Comparison of ENCODE assay signal across 8 mouse cellular contexts in genomic region chr4:117019206-117020134, GRCm38 (mm10). TPM values are rescaled to one million over a fixed set of nuclear protein-coding genes. Genes with fewer than 3 reads are reported as not detected.
DNase-seq lines count a peak whose midpoint lies in the region; ATAC-seq lines count a peak whose summit lies in the region.

TSS of gene Eif2b3 (plus strand) at chr4:117019402.

- H3K9ac ChIP-seq in embryonic facial prominence, embryonic 14.5 days (ENCODE audit: low read depth, low read length): peak within 1 kb of the TSS; percentile 86
- peak within 1 kb of the TSS; percentile 74 for H3K9ac ChIP-seq in kidney, embryonic 14.5 days (ENCODE audit: low read depth, low read length)
- H3K9ac ChIP-seq in limb, embryonic 15.5 days: peak within 1 kb of the TSS; percentile 72

- under 1% methylated on average over 58 of the region's 61 CpGs for WGBS in embryonic facial prominence, embryonic 14.5 days
- under 1% methylated on average over 61 of the region's 61 CpGs for WGBS in kidney, embryonic 14.5 days
- under 1% methylated on average over 61 of the region's 61 CpGs for WGBS in limb, embryonic 15.5 days

- peak; percentile 98 for ATAC-seq in embryonic facial prominence, embryonic 14.5 days (ENCODE audit: low read depth)
- peak; percentile 94 for ATAC-seq in kidney, embryonic 14.5 days (ENCODE audit: low FRiP score, low TSS enrichment)
- peak; percentile 88 for ATAC-seq in limb, embryonic 15.5 days (ENCODE audit: insufficient number of reproducible peaks, low FRiP score, low TSS enrichment, low read depth)

- peaks cover 10% of the 10 kb centered on the region; the same call in 1 of the 2 replicates for H3K4me1 ChIP-seq in embryonic facial prominence, embryonic 14.5 days (ENCODE audit: control insufficient read depth, insufficient read depth, low read length)
- peaks cover 5% of the 10 kb centered on the region; the same call in 1 of the 2 replicates for H3K4me1 ChIP-seq in kidney, embryonic 14.5 days (ENCODE audit: control insufficient read depth, insufficient read depth, low read length)
- peaks cover 10% of the 10 kb centered on the region for H3K4me1 ChIP-seq in limb, embryonic 15.5 days

- peak within 1 kb of the TSS; percentile 66 for H3K4me3 ChIP-seq in embryonic facial prominence, embryonic 14.5 days (ENCODE audit: low read depth, low read length)
- peak within 1 kb of the TSS; percentile 85 for H3K4me3 ChIP-seq in kidney, embryonic 14.5 days (ENCODE audit: low read length)
- H3K4me3 ChIP-seq in limb, embryonic 15.5 days: peak within 1 kb of the TSS; percentile 92

- DNase-seq in 3T3-L1 (ENCODE audit: low read depth, low spot score): peak; percentile 90
- DNase-seq in adrenal gland, postnatal 4 days (ENCODE audit: low spot score in 2 of 2): peak; percentile 71 to 76
- DNase-seq in embryonic facial prominence, embryonic 14.5 days (ENCODE audit: low spot score): peak; percentile 97
- DNase-seq in heart, adult 8-10 months (ENCODE audit: low spot score): peak; percentile 89
- DNase-seq in monocyte, adult 2 months (ENCODE audit: low read depth in 1 of 2, low spot score in 2 of 2): peak; percentile 56 to 73
- peak; percentile 89 to 90 for DNase-seq in spleen, postnatal 36 days (ENCODE audit: low spot score in 2 of 2)

- H3K27ac ChIP-seq in embryonic facial prominence, embryonic 14.5 days (replicated peaks; ENCODE audit: low read depth, low read length): no peak within 1 kb of the TSS
- H3K27ac ChIP-seq in kidney, embryonic 14.5 days (ENCODE audit: low read depth, low read length): no peak within 1 kb of the TSS
- H3K27ac ChIP-seq in limb, embryonic 15.5 days: peak within 1 kb of the TSS; percentile 77

- no peaks in the 10 kb centered on the region for H3K9me3 ChIP-seq in embryonic facial prominence, embryonic 14.5 days (ENCODE audit: control insufficient read depth, low read length)
- H3K9me3 ChIP-seq in kidney, embryonic 14.5 days (ENCODE audit: control insufficient read depth, low read length): no peaks in the 10 kb centered on the region
- H3K9me3 ChIP-seq in limb, embryonic 15.5 days: no peaks in the 10 kb centered on the region

- H3K36me3 ChIP-seq in embryonic facial prominence, embryonic 14.5 days (ENCODE audit: control insufficient read depth, insufficient read depth, low read length): peaks cover 25% of the 10 kb centered on the region
- H3K36me3 ChIP-seq in kidney, embryonic 14.5 days (ENCODE audit: control insufficient read depth, insufficient read depth, low read length): peaks cover 18% of the 10 kb centered on the region
- peaks cover 14% of the 10 kb centered on the region for H3K36me3 ChIP-seq in limb, embryonic 15.5 days

- no peaks in the 10 kb centered on the region for H3K27me3 ChIP-seq in embryonic facial prominence, embryonic 14.5 days (replicated peaks; ENCODE audit: control insufficient read depth, insufficient read depth, low read length)
- H3K27me3 ChIP-seq in kidney, embryonic 14.5 days (ENCODE audit: control insufficient read depth, insufficient read depth, low read length): no peaks in the 10 kb centered on the region
- H3K27me3 ChIP-seq in limb, embryonic 15.5 days: no peaks in the 10 kb centered on the region

- peak within 1 kb of the TSS; percentile 72 for H3K4me2 ChIP-seq in embryonic facial prominence, embryonic 14.5 days (ENCODE audit: low read depth, low read length)
- H3K4me2 ChIP-seq in kidney, embryonic 14.5 days (replicated peaks; ENCODE audit: low read depth, low read length): peak within 1 kb of the TSS; percentile 56
- H3K4me2 ChIP-seq in limb, embryonic 15.5 days: peak within 1 kb of the TSS; percentile 59

RNA-seq across cellular contexts. Expression of gene Eif2b3, which starts in this region (rescaled TPM):
- 10 to 100 TPM; 32.9 to 34.1 TPM for total RNA-seq in adrenal gland, postnatal 4 days (2021)
- 38.6 and 48.4 TPM in 2 replicates for polyA plus RNA-seq in embryonic facial prominence, embryonic 14.5 days (2014; fragmentation: Nextera tagmentation; extraction: Ambion mirVana)
- 10 to 100 TPM; 13.5 to 18.2 (median 15.0) TPM for total RNA-seq in heart, adult 8-10 months (2022)
- polyA plus RNA-seq in kidney, embryonic 14.5 days (2014; fragmentation: Nextera tagmentation; extraction: Ambion mirVana): 52.9 and 53.2 TPM in 2 replicates
- 44.3 TPM in 2 replicates for polyA plus RNA-seq in limb, embryonic 15.5 days (2015; fragmentation: Nextera tagmentation; extraction: Ambion mirVana)
